Comparison of ENCODE assay signal across 19 mouse cellular contexts in genomic region chr4:62472071-62472470, GRCm38 (mm10). TPM values are rescaled to one million over a fixed set of nuclear protein-coding genes. Genes with fewer than 3 reads are reported as not detected.
DNase-seq lines count a peak whose midpoint lies in the region.
"Had no signal": no experiment of that assay in that cellular context is flagged by ENCODE, and none has a peak within 500 bp of the region (broad histone marks: within the 10 kb centered on the region; RNA-seq: fewer than 3 reads in every experiment).

No protein-coding gene starts in this region.

- intact Hi-C loops in left cerebral cortex, postnatal 4 days (cut with DNase I) = no loop called here
- intact Hi-C loops in left cerebral cortex, postnatal 36 days (cut with DNase I) = no loop called here

- peak; percentile 31 for DNase-seq in left cerebral cortex, adult 11 months (ENCODE audit: low spot score)
- DNase-seq in left cerebral cortex, postnatal 4 days = no peak
- peak; percentile 22 to 27 for DNase-seq in right cerebral cortex, adult 2 months (ENCODE audit: low spot score in 2 of 2)
- no peak for DNase-seq in right cerebral cortex, postnatal 14 days
- peak; percentile 13 to 14 for DNase-seq in left cerebral cortex, postnatal 36 days (ENCODE audit: low spot score in 2 of 2)
- no peak for DNase-seq in layer of hippocampus, adult 8-10 months (ENCODE audit: low spot score in 2 of 2)
- DNase-seq: adrenal gland, adult 2 months; adrenal gland, postnatal 14 days; cerebellum, adult 11-12 months; cerebellum, adult 8-10 months; cerebellum, postnatal 10 days; cerebellum, postnatal 36 days; embryo, embryonic 11 days; gastrocnemius, adult 2 months; gastrocnemius, postnatal 14 days; heart, adult 11 months; heart, postnatal 10 days; heart, postnatal 36 days had no signal

RNA-seq across cellular contexts. Expression of gene Wdr31, which starts 1.4 kb away (rescaled TPM):
- 10 to 100 TPM; 12.5 to 15.1 TPM for total RNA-seq in left cerebral cortex, postnatal 4 days (2021)
- total RNA-seq in left cerebral cortex, postnatal 36 days (2021) = 1 to 10 TPM; 7.8 to 8.9 TPM
- total RNA-seq in layer of hippocampus, adult 8-10 months (2022) = 10 to 100 TPM in 1 of 4 experiments, 1 to 10 TPM in 3; 7.7 to 10.0 (median 8.5) TPM

RNA-seq across cellular contexts. Expression of gene Bspry, which starts 7.8 kb away (rescaled TPM):
- under 1 TPM; 0.36 TPM for total RNA-seq in left cerebral cortex, postnatal 4 days (2021)
- under 1 TPM; 0.27 to 0.54 TPM for total RNA-seq in left cerebral cortex, postnatal 36 days (2021)
- under 1 TPM in 3 of 4 experiments, not detected in 1; 0.28 to 0.43 (median 0.30) TPM for total RNA-seq in layer of hippocampus, adult 8-10 months (2022)
- total RNA-seq: gastrocnemius, adult 2 months; heart, postnatal 36 days had no signal

RNA-seq across cellular contexts. Expression of gene Hdhd3, which starts 31.2 kb away (rescaled TPM):
- 1 to 10 TPM; 5.7 to 6.6 TPM for total RNA-seq in left cerebral cortex, postnatal 4 days (2021)
- total RNA-seq in left cerebral cortex, postnatal 36 days (2021) = 10 to 100 TPM in 1 of 2 experiments, 1 to 10 TPM in 1; 9.8 to 10.4 TPM
- 10 to 100 TPM in 1 of 4 experiments, 1 to 10 TPM in 3; 8.6 to 11.5 (median 9.6) TPM for total RNA-seq in layer of hippocampus, adult 8-10 months (2022)

RNA-seq across cellular contexts. Expression of gene Rnf183, which starts 37.0 kb away (rescaled TPM):
- total RNA-seq in left cerebral cortex, postnatal 4 days (2021) = not detected
- total RNA-seq in left cerebral cortex, postnatal 36 days (2021) = not detected
- total RNA-seq in layer of hippocampus, adult 8-10 months (2022) = not detected
- total RNA-seq: adrenal gland, postnatal 14 days; gastrocnemius, adult 2 months; gastrocnemius, postnatal 14 days; gastrocnemius, postnatal 4 days; heart, postnatal 10 days; heart, postnatal 36 days had no signal

RNA-seq across cellular contexts. Expression of gene Alad, which starts 47.6 kb away (rescaled TPM):
- 10 to 100 TPM; 35.3 to 36.8 TPM for total RNA-seq in left cerebral cortex, postnatal 4 days (2021)
- total RNA-seq in left cerebral cortex, postnatal 36 days (2021) = 10 to 100 TPM; 28.0 to 28.4 TPM
- total RNA-seq in layer of hippocampus, adult 8-10 months (2022) = 10 to 100 TPM; 28.4 to 34.6 (median 30.9) TPM

Comparison
In these comparisons a context has a peak if more than half of its experiments do, and no peak if none do; other contexts are left out.
1. DNase-seq: peak in left cerebral cortex, adult 11 months (single experiment), right cerebral cortex, adult 2 months (2 of 2) and left cerebral cortex, postnatal 36 days (2 of 2); none in left cerebral cortex, postnatal 4 days (single experiment), right cerebral cortex, postnatal 14 days (single experiment) and layer of hippocampus, adult 8-10 months (0 of 2).